Mouse (Mus musculus): ENCODE data around the gene Gpsm3. TPM values are rescaled to one million over a fixed set of nuclear protein-coding genes. Genes with fewer than 3 reads are reported as not detected.

The Gpsm3 gene
- polyA plus RNA-seq, 1 experiment, result 3.5 TPM

DNA sequence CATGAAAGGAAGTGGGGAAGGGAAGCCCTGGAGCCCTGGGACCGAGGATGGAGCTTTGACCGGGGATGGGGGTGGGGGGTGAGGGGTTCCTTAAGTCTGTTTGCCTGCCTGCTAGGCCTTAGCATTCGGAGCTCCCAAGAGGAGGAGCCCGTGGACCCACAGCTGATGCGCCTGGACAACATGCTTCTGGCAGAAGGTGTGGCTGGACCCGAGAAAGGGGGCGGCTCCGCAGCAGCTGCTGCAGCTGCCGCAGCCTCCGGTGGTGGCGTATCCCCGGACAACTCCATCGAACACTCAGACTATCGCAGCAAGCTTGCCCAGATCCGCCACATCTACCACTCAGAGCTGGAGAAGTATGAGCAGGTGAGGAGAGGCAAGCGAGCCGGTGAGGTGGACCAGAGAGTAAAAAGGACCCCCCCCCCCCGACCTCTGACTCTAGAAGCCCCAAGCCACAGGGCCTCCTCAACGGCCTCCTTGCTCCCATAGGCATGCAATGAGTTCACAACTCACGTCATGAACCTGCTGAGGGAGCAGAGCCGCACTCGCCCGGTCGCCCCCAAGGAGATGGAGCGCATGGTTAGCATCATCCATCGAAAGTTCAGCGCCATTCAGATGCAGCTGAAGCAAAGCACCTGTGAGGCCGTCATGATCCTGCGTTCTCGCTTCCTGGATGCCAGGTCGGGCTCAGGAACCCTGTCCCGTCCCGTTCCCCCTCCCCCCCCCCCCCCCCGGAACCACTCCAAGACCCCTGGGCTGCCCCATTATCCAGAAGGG is 4.3 kb downstream of the Gpsm3 start:
- peak overlapping the region; percentile 58 for H3K4me3 ChIP-seq (ENCODE audit: insufficient read depth, low read length)
- no peak overlapping the region for H3K27ac ChIP-seq (ENCODE audit: insufficient read depth, low read length)
- TF ChIP-seq POLR2A (IDR thresholded peaks at IDR 0.05; ENCODE audit: extremely low read depth, insufficient read depth, low read length) (no peak), CTCF (IDR thresholded peaks at IDR 0.05; ENCODE audit: extremely low read depth, insufficient read depth, low read length) (no peak)
- no peaks in the 10 kb centered on the region; the same call in 1 of the 2 replicates for H3K4me1 ChIP-seq (ENCODE audit: control insufficient read depth, insufficient read depth, low read length)

DNA sequence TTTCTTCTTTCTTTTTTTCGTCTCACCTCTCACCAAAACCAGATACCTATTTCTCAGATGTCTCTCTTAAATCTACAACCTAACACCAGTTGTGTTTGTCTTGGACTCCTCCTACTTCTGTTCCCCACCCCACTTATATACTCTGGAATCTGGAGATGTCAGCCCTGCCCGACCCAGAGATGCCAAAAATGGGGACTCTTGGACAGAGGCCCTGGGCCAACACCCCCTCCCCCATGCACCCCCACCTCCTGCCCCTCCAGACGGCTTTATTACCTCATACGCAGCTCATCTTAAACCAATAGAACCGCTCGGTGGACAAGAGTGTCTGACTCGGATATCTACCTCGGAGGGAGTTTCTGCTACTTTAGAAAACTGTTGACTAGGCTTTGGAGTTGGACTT is 6.5 kb downstream of the Gpsm3 start:
- H3K4me1 ChIP-seq (ENCODE audit: control insufficient read depth, insufficient read depth, low read length), result no peaks in the 10 kb centered on the region; the same call in 1 of the 2 replicates
- H3K27ac ChIP-seq (ENCODE audit: insufficient read depth, low read length), result no peak overlapping the region
- TF ChIP-seq CTCF (IDR thresholded peaks at IDR 0.05; ENCODE audit: extremely low read depth, insufficient read depth, low read length) (no peak), POLR2A (IDR thresholded peaks at IDR 0.05; ENCODE audit: extremely low read depth, insufficient read depth, low read length) (no peak)
- H3K4me3 ChIP-seq (ENCODE audit: insufficient read depth, low read length), result no peak overlapping the region

DNA sequence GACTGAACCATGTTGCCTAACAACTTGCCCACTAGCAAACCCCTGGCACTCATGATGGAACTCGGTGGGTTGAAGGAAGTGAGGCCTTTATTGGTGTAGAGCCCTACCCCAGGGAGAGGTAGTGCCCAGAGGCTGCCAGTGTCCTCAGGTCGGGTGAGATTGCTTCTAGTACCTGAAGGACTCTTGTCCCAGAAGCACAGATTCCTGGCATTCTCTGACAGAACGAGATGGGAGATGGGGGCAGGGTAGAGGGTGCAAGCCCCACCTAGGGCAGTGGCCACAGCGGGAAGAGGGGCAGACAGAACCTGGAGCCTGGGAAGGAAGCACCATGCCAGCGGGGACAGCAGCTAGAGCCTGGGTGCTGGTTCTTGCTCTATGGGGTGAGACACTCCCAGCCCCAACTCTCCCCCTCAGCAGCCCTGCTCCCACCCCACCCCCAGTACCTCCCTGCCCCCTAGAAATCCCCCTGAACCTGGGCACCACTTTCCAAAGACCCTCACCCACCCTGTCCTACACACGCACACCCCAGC is 8.0 kb downstream of the Gpsm3 start, which contains the start of gene Ager:
Gene Ager (plus strand): TSS at position 297 of the 530 bp plus-strand sequence.
- TF ChIP-seq POLR2A (IDR thresholded peaks at IDR 0.05; ENCODE audit: extremely low read depth, insufficient read depth, low read length) (peak; percentile 31; the same call in 1 of the 2 replicates), CTCF (IDR thresholded peaks at IDR 0.05; ENCODE audit: extremely low read depth, insufficient read depth, low read length) (no peak)
- no peaks in the 10 kb centered on the region for H3K4me1 ChIP-seq (ENCODE audit: control insufficient read depth, insufficient read depth, low read length)
- H3K4me3 ChIP-seq (ENCODE audit: insufficient read depth, low read length), result no peak within 1 kb of the TSS
- no peak within 1 kb of the TSS for H3K27ac ChIP-seq (ENCODE audit: insufficient read depth, low read length)

DNA sequence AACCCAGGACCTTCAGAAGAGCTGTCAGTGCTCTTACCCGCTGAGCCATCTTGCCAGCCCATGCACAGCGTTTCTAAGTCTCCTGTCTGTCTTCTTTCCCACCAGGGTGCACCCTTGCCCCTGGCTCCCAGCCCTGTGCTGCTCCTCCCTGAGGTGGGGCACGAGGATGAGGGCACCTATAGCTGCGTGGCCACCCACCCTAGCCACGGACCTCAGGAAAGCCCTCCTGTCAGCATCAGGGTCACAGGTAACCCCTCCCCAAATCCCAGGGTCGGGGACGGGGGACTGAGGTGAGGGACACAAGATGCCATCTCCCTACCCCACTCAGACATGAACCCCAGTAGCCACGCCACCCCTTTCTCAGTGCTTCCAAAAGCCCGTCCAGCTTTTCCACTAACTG is 10.3 kb downstream of the Gpsm3 start:
- H3K27ac ChIP-seq (ENCODE audit: insufficient read depth, low read length), result no peak overlapping the region
- H3K4me3 ChIP-seq (ENCODE audit: insufficient read depth, low read length), result no peak overlapping the region
- H3K4me1 ChIP-seq (ENCODE audit: control insufficient read depth, insufficient read depth, low read length), result peaks cover 3% of the 10 kb centered on the region
- TF ChIP-seq POLR2A (IDR thresholded peaks at IDR 0.05; ENCODE audit: extremely low read depth, insufficient read depth, low read length), result no peak
- TF ChIP-seq CTCF (IDR thresholded peaks at IDR 0.05; ENCODE audit: extremely low read depth, insufficient read depth, low read length), result no peak

DNA sequence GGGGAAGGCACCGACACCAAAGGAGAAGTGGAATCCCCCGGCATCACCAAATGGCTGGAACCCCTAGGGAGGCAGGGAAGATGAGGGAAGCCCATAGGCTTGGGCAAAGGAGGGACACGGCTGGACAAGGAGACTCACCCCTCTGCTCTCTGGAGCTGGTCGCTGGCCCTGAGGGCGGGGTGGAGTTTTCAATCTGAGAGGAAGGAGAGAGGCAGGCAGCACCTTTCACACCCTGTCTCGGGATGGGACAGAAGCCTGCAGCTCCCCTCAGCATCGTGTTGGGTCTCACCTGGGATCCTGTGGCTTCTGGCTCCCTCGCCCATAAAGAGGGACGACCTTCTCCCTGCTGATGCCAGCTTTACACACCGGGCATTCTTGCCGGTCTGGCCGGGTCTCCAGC is 12.2 kb downstream of the Gpsm3 start:
- Histone ChIP-seq H3K27ac (ENCODE audit: insufficient read depth, low read length) (no peak overlapping the region), H3K4me3 (ENCODE audit: insufficient read depth, low read length) (no peak overlapping the region), H3K4me1 (ENCODE audit: control insufficient read depth, insufficient read depth, low read length) (peaks cover 5% of the 10 kb centered on the region)
- TF ChIP-seq CTCF (IDR thresholded peaks at IDR 0.05; ENCODE audit: extremely low read depth, insufficient read depth, low read length), result no peak
- TF ChIP-seq POLR2A (IDR thresholded peaks at IDR 0.05; ENCODE audit: extremely low read depth, insufficient read depth, low read length), result no peak

DNA sequence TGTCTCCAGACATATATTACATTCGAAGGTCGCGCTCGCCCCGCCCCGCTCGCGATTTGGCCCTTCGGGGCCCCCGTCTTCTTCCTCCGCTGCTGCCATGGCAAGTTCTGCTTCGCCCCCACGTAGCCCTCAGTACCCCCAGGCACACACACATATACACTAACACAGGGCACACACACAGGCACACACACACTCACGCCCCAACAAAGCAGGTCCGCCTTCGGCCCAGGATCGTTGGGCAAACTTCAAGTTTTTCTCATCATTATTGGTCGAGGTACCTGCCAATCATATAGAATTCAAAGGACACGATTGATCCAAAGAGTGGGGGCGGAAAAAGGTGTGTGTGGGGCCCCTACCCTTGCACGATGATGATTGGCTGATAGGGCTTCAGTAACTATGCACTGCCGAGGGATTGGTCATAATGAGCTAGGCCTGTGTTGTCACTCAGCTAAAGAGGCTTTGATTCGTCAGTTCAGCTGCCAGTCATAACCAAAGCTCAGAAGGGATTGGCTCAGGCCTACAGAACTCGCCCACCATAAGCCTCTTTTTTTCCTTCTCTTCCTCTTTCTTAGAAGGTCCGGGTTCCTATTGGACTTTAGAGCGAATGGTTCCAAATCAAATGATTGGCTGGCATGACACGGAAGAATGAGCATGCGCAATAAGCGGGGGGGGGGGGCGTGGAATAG is 13.9 kb downstream of the Gpsm3 start, which contains the start of gene Rnf5:
Gene Rnf5 (minus strand): TSS at position 316 of the 686 bp plus-strand sequence.
- H3K27ac ChIP-seq (ENCODE audit: insufficient read depth, low read length), result peak within 1 kb of the TSS; percentile 90
- TF ChIP-seq POLR2A (IDR thresholded peaks at IDR 0.05; ENCODE audit: extremely low read depth, insufficient read depth, low read length), result peak; percentile 62; the same call in 1 of the 2 replicates
- no peak for TF ChIP-seq CTCF (IDR thresholded peaks at IDR 0.05; ENCODE audit: extremely low read depth, insufficient read depth, low read length)
- peak within 1 kb of the TSS; percentile 69 for H3K4me3 ChIP-seq (ENCODE audit: insufficient read depth, low read length)
- peaks cover 8% of the 10 kb centered on the region for H3K4me1 ChIP-seq (ENCODE audit: control insufficient read depth, insufficient read depth, low read length)

DNA sequence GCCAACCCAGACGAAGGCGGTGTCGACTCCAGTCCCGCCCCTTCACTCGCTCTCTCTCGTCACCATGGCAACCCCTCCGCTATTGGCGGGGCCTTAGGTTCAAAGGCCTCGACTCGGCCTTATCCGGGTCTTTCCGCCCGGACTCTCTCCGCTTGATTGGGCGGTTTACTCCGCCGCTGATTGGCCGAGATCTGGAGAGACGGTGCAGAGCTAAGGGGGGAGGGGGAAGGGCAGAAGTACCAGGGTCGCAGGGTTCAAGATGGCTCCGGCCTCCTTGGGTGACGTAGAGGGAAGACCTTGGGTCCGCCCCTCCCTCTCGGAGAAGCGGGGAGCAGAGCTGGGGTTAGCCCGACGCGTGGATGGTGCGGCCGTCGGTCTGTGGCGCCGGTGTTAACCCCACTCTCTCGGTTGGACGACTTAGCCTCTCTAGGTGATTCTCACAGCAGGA is 14.5 kb downstream of the Gpsm3 start, which contains the start of gene Agpat1:
Gene Agpat1 (plus strand): TSS at position 202 of the 448 bp plus-strand sequence.
- Histone ChIP-seq H3K4me1 (ENCODE audit: control insufficient read depth, insufficient read depth, low read length) (peaks cover 9% of the 10 kb centered on the region), H3K27ac (ENCODE audit: insufficient read depth, low read length) (peak within 1 kb of the TSS; percentile 90), H3K4me3 (ENCODE audit: insufficient read depth, low read length) (peak within 1 kb of the TSS; percentile 69)
- TF ChIP-seq POLR2A (IDR thresholded peaks at IDR 0.05; ENCODE audit: extremely low read depth, insufficient read depth, low read length) (peak; percentile 66; the same call in 1 of the 2 replicates), CTCF (IDR thresholded peaks at IDR 0.05; ENCODE audit: extremely low read depth, insufficient read depth, low read length) (no peak)

DNA sequence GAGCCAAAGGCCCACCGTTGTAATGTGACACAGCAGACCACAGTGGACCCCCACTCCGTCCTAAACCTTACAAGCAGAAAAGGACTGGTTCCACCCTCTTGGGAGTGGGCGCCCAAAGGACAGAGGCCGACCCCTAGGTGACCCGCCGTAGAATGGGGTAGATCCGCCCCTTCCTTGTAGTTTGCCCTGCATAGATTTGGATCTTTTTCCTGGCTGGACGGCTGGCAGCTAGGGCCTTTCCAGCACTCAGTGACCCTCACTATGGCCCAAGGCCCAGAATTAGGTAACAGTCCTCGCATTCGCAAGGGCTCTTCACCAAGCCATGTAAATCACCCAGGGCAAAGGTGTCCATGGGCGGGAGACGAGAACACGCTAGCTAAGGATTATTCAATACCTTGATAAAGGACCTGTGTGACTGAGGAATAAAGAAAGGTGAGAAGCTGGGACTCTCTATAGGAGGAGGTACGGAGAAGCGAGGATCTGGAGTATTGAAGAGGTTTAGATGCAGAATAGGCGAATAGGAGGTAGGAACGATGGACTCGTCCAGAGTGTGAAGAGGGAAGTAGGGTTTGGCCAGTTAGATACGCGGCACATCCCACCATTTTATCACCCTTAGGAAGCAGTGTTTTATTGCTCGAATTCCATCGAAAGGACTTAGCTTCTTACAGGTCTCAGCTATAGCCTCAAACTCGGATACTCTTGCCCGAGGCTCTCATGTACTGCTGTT is 15.1 kb downstream of the Gpsm3 start:
- peak overlapping the region; percentile 90 for H3K27ac ChIP-seq (ENCODE audit: insufficient read depth, low read length)
- H3K4me1 ChIP-seq (ENCODE audit: control insufficient read depth, insufficient read depth, low read length), result peaks cover 9% of the 10 kb centered on the region
- no peak for TF ChIP-seq CTCF (IDR thresholded peaks at IDR 0.05; ENCODE audit: extremely low read depth, insufficient read depth, low read length)
- no peak for TF ChIP-seq POLR2A (IDR thresholded peaks at IDR 0.05; ENCODE audit: extremely low read depth, insufficient read depth, low read length)
- peak overlapping the region; percentile 61 for H3K4me3 ChIP-seq (ENCODE audit: insufficient read depth, low read length)

DNA sequence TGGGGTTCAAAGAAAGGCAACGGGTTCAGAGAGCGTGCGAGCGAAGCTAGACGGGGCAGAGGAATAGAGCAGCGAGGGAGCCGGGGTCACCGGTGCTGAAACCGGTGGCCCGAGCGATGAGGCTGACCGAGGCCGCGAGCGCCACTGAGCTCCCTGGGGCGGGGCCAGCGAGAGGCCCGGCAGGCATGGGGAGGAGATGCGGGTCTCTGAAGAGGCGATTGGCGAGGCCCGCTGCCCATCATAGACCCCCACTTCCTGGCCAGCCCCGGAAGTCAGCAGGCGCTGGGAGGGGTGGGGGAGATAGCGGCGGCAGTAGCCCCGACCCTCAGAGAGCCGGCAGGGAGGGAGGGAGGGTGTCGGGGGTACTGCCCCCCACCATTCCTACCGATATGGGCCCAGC is 16.0 kb downstream of the Gpsm3 start:
- peak overlapping the region; percentile 90 for H3K27ac ChIP-seq (ENCODE audit: insufficient read depth, low read length)
- H3K4me1 ChIP-seq (ENCODE audit: control insufficient read depth, insufficient read depth, low read length), result peaks cover 9% of the 10 kb centered on the region
- peak overlapping the region; percentile 61 for H3K4me3 ChIP-seq (ENCODE audit: insufficient read depth, low read length)
- TF ChIP-seq CTCF (IDR thresholded peaks at IDR 0.05; ENCODE audit: extremely low read depth, insufficient read depth, low read length), result no peak
- peak; percentile 77 for TF ChIP-seq POLR2A (IDR thresholded peaks at IDR 0.05; ENCODE audit: extremely low read depth, insufficient read depth, low read length)

Measured in cortical plate, adult 2 months (tissue).